Mouse (Mus musculus): ENCODE measurements at regions not wholly inside any gene's neighbourhood (a gene's known extent, or its start where the extent isn't known, plus 50 kb on each side); places are given as distances from the start of the nearest gene placed in this dataset.

DNA sequence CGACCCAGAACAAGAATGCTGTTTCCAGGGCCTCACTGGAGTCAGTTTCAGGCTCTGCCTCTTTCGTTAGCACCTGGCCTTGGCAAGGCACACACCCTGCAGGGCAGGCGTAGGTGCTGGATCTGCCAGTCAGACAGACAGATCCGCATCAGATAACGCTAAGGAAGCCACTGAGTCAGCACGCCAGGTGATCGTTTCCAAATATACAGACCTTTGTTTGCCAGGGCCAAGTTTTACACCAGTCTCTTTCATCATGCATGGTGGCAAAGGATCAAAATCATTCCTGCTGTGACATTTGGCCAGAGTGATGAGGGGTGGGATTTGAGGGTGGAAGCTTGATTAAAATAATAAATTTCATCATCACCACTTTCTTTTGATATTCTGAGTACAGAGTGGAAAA lies 411.0 kb downstream of the Ofcc1 start:
- Histone ChIP-seq H3K27me3 (ENCODE audit: control insufficient read depth, insufficient read depth, low read length) (no peaks in the 10 kb centered on the region), H3K4me1 (ENCODE audit: control insufficient read depth, insufficient read depth, low read length) (no peaks in the 10 kb centered on the region), H3K36me3 (ENCODE audit: control insufficient read depth, insufficient read depth, low read length) (no peaks in the 10 kb centered on the region), H3K9ac (ENCODE audit: low read length) (no peak overlapping the region), H3K27ac (replicated peaks; ENCODE audit: low read depth, low read length) (no peak overlapping the region), H3K9me3 (ENCODE audit: control insufficient read depth, low read length) (no peaks in the 10 kb centered on the region), H3K4me3 (ENCODE audit: low read depth, low read length) (no peak overlapping the region), H3K4me2 (ENCODE audit: low read depth, severe bottlenecking) (no peak overlapping the region)
- ATAC-seq (ENCODE audit: insufficient number of reproducible peaks, low FRiP score, low TSS enrichment, low read depth), result no peak
- 63% methylated on average over 7 of the region's 7 CpGs for WGBS
- no peak for DNase-seq (ENCODE audit: low spot score)

DNA sequence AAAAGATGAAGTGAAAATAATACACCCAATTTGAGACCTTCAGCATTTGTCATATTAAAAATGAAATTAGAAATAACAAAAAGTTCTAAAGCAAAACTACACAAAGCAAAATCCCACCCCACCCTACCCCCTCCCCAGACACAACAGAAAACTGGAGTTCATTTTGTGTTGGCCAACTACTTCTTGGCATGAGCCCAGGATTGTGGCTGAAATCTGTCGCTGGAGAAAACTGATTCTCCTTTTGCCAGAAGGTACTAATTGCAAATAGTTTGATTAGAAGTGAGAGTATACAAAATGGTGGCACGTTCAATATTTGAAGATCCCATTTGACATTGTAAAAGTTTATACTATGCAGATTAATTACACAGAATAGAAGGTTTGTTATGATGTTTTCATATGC lies 426.0 kb downstream of the Ofcc1 start:
- H3K36me3 ChIP-seq (ENCODE audit: control insufficient read depth, insufficient read depth, low read length), result no peaks in the 10 kb centered on the region
- H3K4me2 ChIP-seq (ENCODE audit: low read depth, severe bottlenecking), result no peak overlapping the region
- no peaks in the 10 kb centered on the region for H3K27me3 ChIP-seq (ENCODE audit: control insufficient read depth, insufficient read depth, low read length)
- no peaks in the 10 kb centered on the region for H3K9me3 ChIP-seq (ENCODE audit: control insufficient read depth, low read length)
- H3K27ac ChIP-seq (replicated peaks; ENCODE audit: low read depth, low read length), result no peak overlapping the region
- DNase-seq (ENCODE audit: low spot score) (no peak), ATAC-seq (ENCODE audit: insufficient number of reproducible peaks, low FRiP score, low TSS enrichment, low read depth) (no peak)
- 70% methylated on average over 2 of the region's 2 CpGs for WGBS
- no peak overlapping the region for H3K4me3 ChIP-seq (ENCODE audit: low read depth, low read length)
- no peaks in the 10 kb centered on the region for H3K4me1 ChIP-seq (ENCODE audit: control insufficient read depth, insufficient read depth, low read length)
- H3K9ac ChIP-seq (ENCODE audit: low read length), result no peak overlapping the region

DNA sequence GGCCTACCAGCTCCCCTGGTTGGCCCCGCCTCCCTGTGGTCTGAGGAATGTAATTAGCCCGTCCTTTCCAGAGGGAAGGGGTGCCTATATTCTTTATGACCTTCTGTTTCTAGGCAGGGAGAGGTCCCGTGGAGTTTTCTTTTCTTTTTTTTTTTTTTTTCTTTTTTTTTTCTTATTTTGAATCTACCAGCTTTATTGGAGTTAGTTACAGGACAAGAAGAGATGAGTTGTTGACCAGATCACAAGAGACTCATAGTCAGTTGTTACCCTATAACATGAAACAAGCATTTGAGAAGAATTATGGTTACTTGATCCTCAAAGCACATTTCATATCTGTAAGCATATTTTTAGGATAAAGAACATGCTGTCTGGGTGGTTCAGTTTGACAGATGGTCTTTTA lies 429.8 kb downstream of the Ofcc1 start:
- no peaks in the 10 kb centered on the region for H3K27me3 ChIP-seq (ENCODE audit: control insufficient read depth, insufficient read depth, low read length)
- no peak overlapping the region for H3K27ac ChIP-seq (replicated peaks; ENCODE audit: low read depth, low read length)
- H3K4me3 ChIP-seq (ENCODE audit: low read depth, low read length), result no peak overlapping the region
- no peak overlapping the region for H3K9ac ChIP-seq (ENCODE audit: low read length)
- H3K36me3 ChIP-seq (ENCODE audit: control insufficient read depth, insufficient read depth, low read length), result no peaks in the 10 kb centered on the region
- 43% methylated on average over 3 of the region's 3 CpGs for WGBS
- no peaks in the 10 kb centered on the region for H3K9me3 ChIP-seq (ENCODE audit: control insufficient read depth, low read length)
- H3K4me1 ChIP-seq (ENCODE audit: control insufficient read depth, insufficient read depth, low read length), result no peaks in the 10 kb centered on the region
- no peak for DNase-seq (ENCODE audit: low spot score)
- H3K4me2 ChIP-seq (ENCODE audit: low read depth, severe bottlenecking), result no peak overlapping the region
- ATAC-seq (ENCODE audit: insufficient number of reproducible peaks, low FRiP score, low TSS enrichment, low read depth), result no peak

DNA sequence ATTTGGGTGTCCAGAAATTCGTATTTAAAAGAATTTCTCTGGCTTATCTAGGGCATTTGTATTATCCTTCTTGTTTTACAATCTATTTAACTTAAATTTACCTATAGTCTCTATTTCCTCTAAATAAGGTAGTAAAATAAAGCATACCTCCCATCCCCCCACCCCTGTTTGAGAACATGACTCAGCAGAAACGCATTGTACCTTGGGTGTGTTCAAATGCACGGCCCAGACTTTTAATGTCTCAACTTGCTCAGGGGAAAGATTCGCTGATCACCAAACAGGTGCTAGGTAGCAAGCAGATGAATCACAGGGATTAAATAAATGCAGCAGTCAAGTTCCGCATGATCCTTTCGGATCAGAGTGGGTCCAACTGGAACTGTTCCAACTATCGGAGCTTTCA lies 432.7 kb downstream of the Ofcc1 start:
- 91% methylated on average over 7 of the region's 7 CpGs for WGBS
- no peak for DNase-seq (ENCODE audit: low spot score)
- ATAC-seq (ENCODE audit: insufficient number of reproducible peaks, low FRiP score, low TSS enrichment, low read depth), result no peak

DNA sequence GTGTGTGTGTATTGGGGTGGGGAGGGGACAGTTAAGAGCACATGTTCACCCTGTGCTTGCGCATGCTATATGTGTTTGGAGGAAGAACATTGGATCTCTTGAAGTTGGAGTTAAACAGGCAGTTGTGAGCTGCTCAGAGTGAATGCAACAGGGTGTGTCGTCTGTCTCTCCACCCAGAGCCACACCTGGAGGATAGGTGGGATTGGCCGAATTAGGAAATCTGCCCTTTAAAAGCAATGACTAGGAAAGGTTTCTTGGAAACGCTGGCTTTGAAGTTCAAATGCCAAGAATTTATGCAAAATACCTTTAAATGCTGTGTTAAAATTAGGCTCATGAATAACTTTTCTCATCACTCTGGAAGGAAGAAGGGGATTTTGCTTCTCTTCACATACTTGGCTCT lies 436.9 kb downstream of the Ofcc1 start:
- 85% methylated on average over 4 of the region's 4 CpGs for WGBS
- DNase-seq (ENCODE audit: low spot score), result no peak

More for the DNA sequence above, 432.7 kb downstream of the Ofcc1 start:
- H3K9ac ChIP-seq (ENCODE audit: low read length), result no peak overlapping the region
- no peak overlapping the region for H3K4me2 ChIP-seq (ENCODE audit: low read depth, severe bottlenecking)
- H3K36me3 ChIP-seq (ENCODE audit: control insufficient read depth, insufficient read depth, low read length), result no peaks in the 10 kb centered on the region
- H3K4me1 ChIP-seq (ENCODE audit: control insufficient read depth, insufficient read depth, low read length), result no peaks in the 10 kb centered on the region
- no peaks in the 10 kb centered on the region for H3K9me3 ChIP-seq (ENCODE audit: control insufficient read depth, low read length)
- no peaks in the 10 kb centered on the region for H3K27me3 ChIP-seq (ENCODE audit: control insufficient read depth, insufficient read depth, low read length)
- no peak overlapping the region for H3K27ac ChIP-seq (replicated peaks; ENCODE audit: low read depth, low read length)
- H3K4me3 ChIP-seq (ENCODE audit: low read depth, low read length), result no peak overlapping the region

DNA sequence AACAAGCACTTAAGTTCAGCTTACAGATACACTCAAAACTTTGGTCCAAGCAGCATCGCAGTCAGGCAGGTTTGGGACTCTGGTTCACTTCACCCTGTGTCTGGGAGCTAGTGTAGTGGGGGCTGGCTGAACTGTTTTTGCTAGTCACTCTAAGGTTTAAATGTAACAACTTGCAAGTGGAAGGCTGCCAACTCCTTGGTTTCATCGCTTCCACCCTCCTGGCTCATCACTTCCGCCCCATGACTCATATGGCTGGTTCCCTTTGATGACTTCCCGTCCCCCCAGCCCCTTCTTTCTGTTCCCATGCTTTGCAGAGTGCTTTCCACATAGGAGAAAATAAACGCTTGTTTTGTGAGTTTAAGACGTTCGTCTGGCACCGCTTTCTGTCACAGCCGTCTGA lies 438.1 kb downstream of the Ofcc1 start:
- Histone ChIP-seq H3K27me3 (ENCODE audit: control insufficient read depth, insufficient read depth, low read length) (no peaks in the 10 kb centered on the region), H3K36me3 (ENCODE audit: control insufficient read depth, insufficient read depth, low read length) (no peaks in the 10 kb centered on the region), H3K27ac (replicated peaks; ENCODE audit: low read depth, low read length) (no peak overlapping the region), H3K4me2 (ENCODE audit: low read depth, severe bottlenecking) (no peak overlapping the region), H3K9ac (ENCODE audit: low read length) (no peak overlapping the region), H3K4me3 (ENCODE audit: low read depth, low read length) (no peak overlapping the region), H3K9me3 (ENCODE audit: control insufficient read depth, low read length) (no peaks in the 10 kb centered on the region), H3K4me1 (ENCODE audit: control insufficient read depth, insufficient read depth, low read length) (no peaks in the 10 kb centered on the region)
- ATAC-seq (ENCODE audit: insufficient number of reproducible peaks, low FRiP score, low TSS enrichment, low read depth) (no peak), DNase-seq (ENCODE audit: low spot score) (no peak)
- 83% methylated on average over 9 of the region's 9 CpGs for WGBS

More for the DNA sequence above, 436.9 kb downstream of the Ofcc1 start:
- no peak overlapping the region for H3K4me3 ChIP-seq (ENCODE audit: low read depth, low read length)
- H3K4me2 ChIP-seq (ENCODE audit: low read depth, severe bottlenecking), result no peak overlapping the region
- no peak overlapping the region for H3K9ac ChIP-seq (ENCODE audit: low read length)
- no peaks in the 10 kb centered on the region for H3K36me3 ChIP-seq (ENCODE audit: control insufficient read depth, insufficient read depth, low read length)
- no peak overlapping the region for H3K27ac ChIP-seq (replicated peaks; ENCODE audit: low read depth, low read length)
- no peaks in the 10 kb centered on the region for H3K9me3 ChIP-seq (ENCODE audit: control insufficient read depth, low read length)
- H3K27me3 ChIP-seq (ENCODE audit: control insufficient read depth, insufficient read depth, low read length), result no peaks in the 10 kb centered on the region
- no peak for ATAC-seq (ENCODE audit: insufficient number of reproducible peaks, low FRiP score, low TSS enrichment, low read depth)
- no peaks in the 10 kb centered on the region for H3K4me1 ChIP-seq (ENCODE audit: control insufficient read depth, insufficient read depth, low read length)

DNA sequence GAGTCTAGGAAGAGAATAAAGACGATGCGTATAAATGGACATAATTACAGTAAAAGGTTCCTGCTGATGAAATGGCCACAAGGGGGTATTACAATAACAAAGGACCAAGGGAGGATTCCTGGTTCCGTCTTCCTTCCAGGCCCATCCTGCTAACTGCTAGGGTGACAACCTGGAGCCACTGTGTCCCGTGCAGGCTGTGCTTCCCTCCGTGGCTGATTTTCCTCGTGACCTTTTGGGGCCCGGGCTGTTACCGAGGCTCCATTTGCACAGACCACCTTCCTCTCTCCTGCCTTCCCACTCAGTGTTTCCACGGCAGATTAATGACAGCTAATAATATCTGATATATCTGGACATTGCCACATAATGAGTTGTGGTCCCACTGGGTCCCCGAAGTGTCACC lies 453.5 kb downstream of the Ofcc1 start:
- H3K36me3 ChIP-seq (ENCODE audit: control insufficient read depth, insufficient read depth, low read length), result no peaks in the 10 kb centered on the region
- H3K9ac ChIP-seq (ENCODE audit: low read length), result no peak overlapping the region
- H3K4me1 ChIP-seq (ENCODE audit: control insufficient read depth, insufficient read depth, low read length), result no peaks in the 10 kb centered on the region
- no peak overlapping the region for H3K27ac ChIP-seq (replicated peaks; ENCODE audit: low read depth, low read length)
- no peak overlapping the region for H3K4me2 ChIP-seq (ENCODE audit: low read depth, severe bottlenecking)
- no peaks in the 10 kb centered on the region for H3K27me3 ChIP-seq (ENCODE audit: control insufficient read depth, insufficient read depth, low read length)
- ATAC-seq (ENCODE audit: insufficient number of reproducible peaks, low FRiP score, low TSS enrichment, low read depth) (no peak), DNase-seq (ENCODE audit: low spot score) (no peak)
- H3K4me3 ChIP-seq (ENCODE audit: low read depth, low read length), result no peak overlapping the region
- 59% methylated on average over 10 of the region's 10 CpGs for WGBS
- no peaks in the 10 kb centered on the region for H3K9me3 ChIP-seq (ENCODE audit: control insufficient read depth, low read length)

DNA sequence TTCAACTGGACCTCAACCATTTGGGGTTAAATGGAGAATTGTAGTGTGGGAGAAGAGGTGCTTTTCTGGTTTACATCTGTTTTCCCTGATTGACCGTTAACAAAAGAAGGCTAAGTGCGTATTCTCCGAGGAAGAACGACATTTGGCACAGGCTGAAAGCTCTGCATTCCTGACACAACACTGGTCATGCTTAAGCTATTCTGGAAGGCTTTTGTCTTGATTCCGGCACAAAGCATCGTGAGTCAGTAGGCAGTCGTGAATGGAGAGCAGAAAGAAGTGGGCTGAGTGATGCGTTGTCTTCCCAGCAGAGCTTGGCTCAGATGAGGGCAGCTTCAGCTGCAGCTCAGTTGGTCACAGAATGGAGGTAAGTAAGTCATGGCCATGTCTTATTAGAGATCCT lies 457.0 kb downstream of the Ofcc1 start:
- Histone ChIP-seq H3K36me3 (ENCODE audit: control insufficient read depth, insufficient read depth, low read length) (no peaks in the 10 kb centered on the region), H3K27me3 (ENCODE audit: control insufficient read depth, insufficient read depth, low read length) (no peaks in the 10 kb centered on the region), H3K27ac (replicated peaks; ENCODE audit: low read depth, low read length) (no peak overlapping the region), H3K4me3 (ENCODE audit: low read depth, low read length) (no peak overlapping the region), H3K4me1 (ENCODE audit: control insufficient read depth, insufficient read depth, low read length) (no peaks in the 10 kb centered on the region), H3K9ac (ENCODE audit: low read length) (no peak overlapping the region), H3K4me2 (ENCODE audit: low read depth, severe bottlenecking) (no peak overlapping the region), H3K9me3 (ENCODE audit: control insufficient read depth, low read length) (no peaks in the 10 kb centered on the region)
- DNase-seq (ENCODE audit: low spot score) (no peak), ATAC-seq (ENCODE audit: insufficient number of reproducible peaks, low FRiP score, low TSS enrichment, low read depth) (no peak)
- WGBS, result 90% methylated on average over 8 of the region's 8 CpGs

DNA sequence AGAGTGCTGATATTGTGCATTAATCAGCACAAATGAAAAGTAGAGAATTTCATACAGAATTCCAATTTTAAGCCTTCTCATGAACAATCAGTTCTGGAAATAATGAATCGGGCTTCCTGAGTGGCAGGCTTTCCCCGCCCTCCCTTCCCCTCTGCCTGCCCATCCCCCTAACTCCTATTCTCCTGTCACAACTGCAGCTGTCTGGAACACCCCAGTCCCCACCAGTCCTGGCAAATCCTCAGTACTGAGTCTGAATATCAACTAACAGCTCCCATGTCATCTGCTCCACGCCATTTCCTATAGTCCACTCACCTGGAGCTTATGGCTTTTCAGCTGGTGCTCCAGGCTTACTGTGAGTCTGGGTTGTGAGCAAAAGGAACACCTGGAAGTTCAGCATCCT lies 457.9 kb downstream of the Ofcc1 start:
- DNase-seq (ENCODE audit: low spot score) (no peak), ATAC-seq (ENCODE audit: insufficient number of reproducible peaks, low FRiP score, low TSS enrichment, low read depth) (no peak)
- Histone ChIP-seq H3K4me2 (ENCODE audit: low read depth, severe bottlenecking) (no peak overlapping the region), H3K36me3 (ENCODE audit: control insufficient read depth, insufficient read depth, low read length) (no peaks in the 10 kb centered on the region), H3K4me1 (ENCODE audit: control insufficient read depth, insufficient read depth, low read length) (no peaks in the 10 kb centered on the region), H3K9me3 (ENCODE audit: control insufficient read depth, low read length) (no peaks in the 10 kb centered on the region), H3K4me3 (ENCODE audit: low read depth, low read length) (no peak overlapping the region), H3K27ac (replicated peaks; ENCODE audit: low read depth, low read length) (no peak overlapping the region), H3K9ac (ENCODE audit: low read length) (no peak overlapping the region), H3K27me3 (ENCODE audit: control insufficient read depth, insufficient read depth, low read length) (no peaks in the 10 kb centered on the region)
- 81% methylated on average over 3 of the region's 3 CpGs for WGBS

All from limb, embryonic 11.5 days (tissue).